Mouse (Mus musculus) embryonic facial prominence, embryonic 14.5 days (tissue): Measurements from ENCODE around the gene Rgs12. TPM values are rescaled to one million over a fixed set of nuclear protein-coding genes. Genes with fewer than 3 reads are reported as not detected.

ENCODE experiments used
- ATAC-seq: fragments of 200-750 bp; cut with Nextera tagmentation; 2 replicates; pipeline ENCODE4 v1.8.0; 2017; ENCODE audit warnings: low read depth, moderate number of reproducible peaks, moderate TSS enrichment
- DNase-seq: peaks from one replicate; pipeline ENCODE4 v3.0.0-alpha.2; 2015; ENCODE audit warnings: low spot score
- H3K27ac ChIP-seq: fragments of 300-500 bp; sonication (generic); replicated peaks from 2 replicates; pipeline ENCODE4 v1.5.1; 2014; ENCODE audit warnings: low read depth, mild to moderate bottlenecking, low read length, moderate library complexity
- H3K27me3 ChIP-seq: fragments of 300-500 bp; sonication (generic); replicated peaks from 2 replicates; pipeline ENCODE4 v1.6.1; 2014; ENCODE audit warnings: low read length; ENCODE audit not compliant: control insufficient read depth, insufficient read depth
- H3K36me3 ChIP-seq: fragments of 300-500 bp; sonication (generic); 2 replicates; pipeline ENCODE4 v1.6.1; 2014; ENCODE audit warnings: low read length, mixed read lengths; ENCODE audit not compliant: control insufficient read depth, insufficient read depth
- H3K4me1 ChIP-seq: fragments of 300-500 bp; sonication (generic); 2 replicates; pipeline ENCODE4 v1.6.1; 2014; ENCODE audit warnings: antibody characterized with exemption, low read length; ENCODE audit not compliant: control insufficient read depth, insufficient read depth
- H3K4me2 ChIP-seq: fragments of 300-500 bp; sonication (generic); 2 replicates; pipeline ENCODE4 v1.6.1; 2014; ENCODE audit warnings: low read depth, mild to moderate bottlenecking, low read length, moderate library complexity, mixed read lengths
- H3K4me3 ChIP-seq: fragments of 300-500 bp; sonication (generic); 2 replicates; pipeline ENCODE4 v1.5.1; 2014; ENCODE audit warnings: low read depth, mild to moderate bottlenecking, low read length
- H3K9ac ChIP-seq: fragments of 300-500 bp; sonication (generic); 2 replicates; pipeline ENCODE4 v1.6.1; 2014; ENCODE audit warnings: low read depth, mild to moderate bottlenecking, low read length, moderate library complexity, mixed read lengths
- H3K9me3 ChIP-seq: fragments of 300-500 bp; sonication (generic); 2 replicates; pipeline ENCODE4 v1.6.1; 2016; ENCODE audit warnings: low read length; ENCODE audit not compliant: control insufficient read depth
- WGBS: fragments of 180-500 bp; shearing (Covaris S2); extraction: QIAGEN DNeasy Blood & Tissue Kit; methylation state at CpG from one replicate; pipeline ENCODE4 v1.1.7; 2014; 5-methylcytosine and 5-hydroxymethylcytosine counted together
- polyA plus RNA-seq: library from polyadenylated mRNA; unstranded; fragments of >200 nt; fragmentation: Nextera tagmentation; extraction: Ambion mirVana; gene quantifications from 2 replicates; pipeline ENCODE4 v1.2.1, GENCODE M21; 2014

Rgs12 gene
- polyA plus RNA-seq, 1 experiment from 2014 or later, result 30.2 TPM

DNA sequence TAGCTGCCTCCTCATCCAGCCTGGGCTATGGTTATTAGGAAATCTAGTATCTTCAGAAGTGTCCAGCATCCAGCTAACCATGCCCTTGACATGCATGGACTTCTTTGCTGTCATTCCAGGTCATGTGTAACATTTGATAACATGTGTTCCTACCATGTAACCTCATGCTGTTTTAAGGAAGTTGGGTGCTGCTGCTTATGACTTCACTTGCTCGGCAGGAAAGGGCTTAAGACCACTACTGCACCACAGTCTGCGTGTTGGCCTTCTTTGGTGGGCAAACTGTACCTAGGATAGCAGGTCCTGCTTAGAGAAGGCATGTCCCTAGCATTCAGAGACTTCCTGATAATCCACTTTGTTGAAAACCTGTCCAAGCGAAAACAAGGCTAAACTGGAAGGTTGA, 51.9 kb downstream of the Rgs12 start:
- Histone ChIP-seq H3K9ac (no peak overlapping the region), H3K27me3 (no peaks in the 10 kb centered on the region), H3K9me3 (no peaks in the 10 kb centered on the region), H3K27ac (no peak overlapping the region), H3K4me3 (no peak overlapping the region), H3K4me2 (no peak overlapping the region), H3K4me1 (no peaks in the 10 kb centered on the region), H3K36me3 (no peaks in the 10 kb centered on the region; the same call in 1 of the 2 replicates)
- DNase-seq (no peak), ATAC-seq (no peak)
- WGBS, result 80% methylated on average over 3 of the region's 3 CpGs

DNA sequence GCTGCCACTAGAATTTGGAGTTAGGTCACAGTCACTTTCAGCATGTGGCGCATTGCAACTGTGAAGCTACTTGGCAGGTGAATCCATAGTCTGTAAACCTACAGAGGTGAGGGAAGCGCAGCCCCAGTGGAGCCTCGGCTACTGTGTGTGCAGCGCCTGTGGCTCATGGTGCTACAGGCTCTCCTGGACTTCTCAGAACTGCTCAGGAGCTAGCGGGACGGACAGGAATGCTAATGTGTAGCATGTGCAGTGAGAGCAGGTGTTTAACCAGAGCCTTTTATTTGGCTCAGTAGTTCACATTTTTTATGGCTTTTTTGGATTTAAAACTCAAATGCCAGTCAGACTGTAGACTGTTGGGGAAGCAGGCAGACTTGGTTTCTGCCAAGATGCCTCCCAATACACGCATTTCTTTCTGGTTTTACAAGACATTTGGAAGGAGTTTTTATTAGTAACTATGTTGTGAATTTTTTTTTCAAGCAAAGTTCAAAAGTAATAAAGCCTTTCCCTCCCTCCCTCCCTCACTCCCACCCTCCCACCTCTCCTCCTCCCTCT, 54.4 kb downstream of the Rgs12 start:
- H3K27me3 ChIP-seq, result no peaks in the 10 kb centered on the region
- H3K36me3 ChIP-seq, result peaks cover 3% of the 10 kb centered on the region; the same call in 1 of the 2 replicates
- 62% methylated on average over 7 of the region's 7 CpGs for WGBS
- H3K4me1 ChIP-seq, result no peaks in the 10 kb centered on the region
- ATAC-seq (no peak), DNase-seq (no peak)
- no peaks in the 10 kb centered on the region for H3K9me3 ChIP-seq
- no peak overlapping the region for H3K27ac ChIP-seq
- H3K4me2 ChIP-seq, result no peak overlapping the region
- no peak overlapping the region for H3K9ac ChIP-seq
- H3K4me3 ChIP-seq, result no peak overlapping the region

DNA sequence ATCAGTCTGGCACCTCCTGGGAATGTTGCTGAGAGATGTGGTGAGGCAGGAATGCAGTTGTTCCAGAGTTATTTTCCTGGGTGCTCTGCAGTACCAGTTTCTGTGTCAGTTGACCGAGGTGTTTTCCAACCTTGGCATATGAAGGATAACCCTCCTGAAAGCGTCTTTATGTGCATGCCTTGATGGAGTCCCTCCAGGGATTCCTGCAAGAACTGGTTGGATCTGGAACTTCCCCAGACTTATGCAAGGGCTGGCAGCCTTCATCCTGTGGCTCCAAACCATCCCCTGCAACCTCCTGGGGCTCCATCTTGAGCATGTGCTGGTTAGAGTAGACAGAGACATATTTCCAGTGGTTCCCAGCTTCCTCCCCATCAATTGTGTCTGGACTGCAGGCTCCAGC, 55.5 kb downstream of the Rgs12 start:
- ATAC-seq, result no peak
- Histone ChIP-seq H3K4me2 (no peak overlapping the region), H3K27me3 (no peaks in the 10 kb centered on the region), H3K27ac (no peak overlapping the region), H3K4me3 (no peak overlapping the region), H3K9me3 (no peaks in the 10 kb centered on the region), H3K9ac (no peak overlapping the region), H3K36me3 (peaks cover 3% of the 10 kb centered on the region; the same call in 1 of the 2 replicates), H3K4me1 (no peaks in the 10 kb centered on the region)
- no peak for DNase-seq
- 83% methylated on average over 2 of the region's 2 CpGs for WGBS

DNA sequence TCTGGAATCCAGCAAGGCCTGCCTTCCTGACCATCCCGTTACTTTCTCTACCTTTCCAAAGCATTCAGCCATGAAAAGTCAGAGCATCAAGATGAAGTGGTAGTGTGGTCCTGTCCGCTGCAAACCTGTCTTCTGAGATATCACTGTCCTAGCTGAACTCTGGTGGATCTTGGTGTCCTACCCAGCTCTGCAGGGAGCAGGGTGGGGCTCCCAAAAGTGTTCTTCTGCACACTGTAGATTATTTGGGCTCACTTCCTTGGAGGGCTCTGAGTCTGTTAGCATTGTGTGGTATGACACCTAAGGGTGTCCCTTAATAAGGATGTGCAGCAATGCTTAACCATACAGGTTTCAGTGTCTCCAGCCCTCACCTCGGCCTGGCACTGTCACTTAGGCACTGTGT, 56.4 kb downstream of the Rgs12 start:
- no peaks in the 10 kb centered on the region for H3K4me1 ChIP-seq
- DNase-seq (no peak), ATAC-seq (no peak)
- no peak overlapping the region for H3K4me3 ChIP-seq
- no peaks in the 10 kb centered on the region for H3K27me3 ChIP-seq
- no peaks in the 10 kb centered on the region for H3K9me3 ChIP-seq
- no peak overlapping the region for H3K9ac ChIP-seq
- peaks cover 3% of the 10 kb centered on the region; the same call in 1 of the 2 replicates for H3K36me3 ChIP-seq
- no peak overlapping the region for H3K4me2 ChIP-seq
- H3K27ac ChIP-seq, result no peak overlapping the region
- 92% methylated on average over 3 of the region's 3 CpGs for WGBS

DNA sequence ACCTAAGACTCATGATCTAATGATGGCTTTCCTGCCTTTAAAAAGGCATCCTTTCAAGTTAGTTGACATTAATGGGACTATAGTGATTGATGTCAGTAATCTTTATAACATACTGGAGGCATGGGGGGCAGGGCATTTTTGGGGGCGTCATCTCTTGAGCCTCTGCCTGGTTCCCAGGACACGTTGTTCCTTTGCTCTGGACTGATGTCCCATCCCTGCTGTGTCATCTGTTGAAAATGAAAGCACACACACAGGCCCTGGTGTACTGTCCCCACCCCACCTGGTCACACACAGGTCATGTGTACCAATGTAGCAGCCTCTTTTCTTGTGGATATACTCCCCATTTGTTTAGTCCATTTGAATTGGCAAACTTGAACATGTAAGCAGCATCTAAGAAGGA, 57.4 kb downstream of the Rgs12 start:
- Histone ChIP-seq H3K9me3 (no peaks in the 10 kb centered on the region), H3K4me1 (no peaks in the 10 kb centered on the region), H3K27ac (no peak overlapping the region), H3K27me3 (no peaks in the 10 kb centered on the region), H3K4me3 (no peak overlapping the region), H3K36me3 (0 out of 2 replicates have a peak, but pooled peaks cover 3% of the 10 kb centered on the region), H3K9ac (no peak overlapping the region), H3K4me2 (no peak overlapping the region)
- DNase-seq (no peak), ATAC-seq (no peak)
- WGBS, result 80% methylated on average over 2 of the region's 2 CpGs

DNA sequence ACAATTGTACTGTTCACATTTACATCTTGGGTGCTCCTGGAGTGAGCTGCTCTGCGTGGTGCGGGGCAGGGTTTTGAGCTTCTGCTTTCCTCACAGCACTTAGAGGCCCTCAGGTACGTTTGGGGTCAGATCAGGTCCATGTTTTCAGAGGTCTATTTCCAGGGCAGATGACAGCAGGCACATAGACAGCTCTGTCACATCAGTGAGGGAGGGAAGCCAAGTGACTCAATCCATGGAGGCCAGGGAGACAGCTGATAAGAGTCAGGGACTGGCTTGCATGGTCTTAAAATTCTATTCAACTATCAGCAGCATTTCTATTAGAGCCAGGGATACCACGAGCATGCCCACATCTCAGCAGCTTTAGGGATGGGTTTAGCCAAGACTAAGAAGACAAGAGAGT, 59.9 kb downstream of the Rgs12 start:
- no peaks in the 10 kb centered on the region for H3K9me3 ChIP-seq
- 0 out of 2 replicates have a peak, but pooled peaks cover 3% of the 10 kb centered on the region for H3K36me3 ChIP-seq
- H3K9ac ChIP-seq, result no peak overlapping the region
- no peak overlapping the region for H3K4me3 ChIP-seq
- ATAC-seq (no peak), DNase-seq (no peak)
- no peak overlapping the region for H3K27ac ChIP-seq
- no peaks in the 10 kb centered on the region for H3K27me3 ChIP-seq
- no peaks in the 10 kb centered on the region for H3K4me1 ChIP-seq
- H3K4me2 ChIP-seq, result no peak overlapping the region
- WGBS, result 94% methylated on average over 4 of the region's 4 CpGs

DNA sequence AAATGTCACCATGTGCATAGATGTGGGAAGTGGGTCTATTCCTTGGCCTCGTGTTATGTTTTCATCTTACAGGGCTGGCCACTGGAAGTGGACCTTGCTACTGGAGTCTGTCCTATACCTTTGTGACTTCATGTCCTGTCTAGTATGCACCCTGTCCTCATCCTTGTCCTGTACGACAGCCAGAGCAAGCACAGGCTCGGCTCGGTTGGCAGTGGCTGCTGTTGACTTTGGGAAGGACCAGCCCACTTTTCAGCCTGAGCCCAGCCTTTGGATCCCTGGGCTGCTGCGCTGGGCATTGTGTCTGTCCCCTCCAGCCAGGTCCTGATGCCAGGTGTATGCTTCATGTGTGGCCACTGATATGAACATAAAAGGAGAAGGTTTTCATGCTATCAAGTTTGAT, 61.4 kb downstream of the Rgs12 start:
- no peaks in the 10 kb centered on the region for H3K4me1 ChIP-seq
- H3K36me3 ChIP-seq, result 0 out of 2 replicates have a peak, but pooled peaks cover 3% of the 10 kb centered on the region
- 76% methylated on average over 5 of the region's 5 CpGs for WGBS
- no peak overlapping the region for H3K9ac ChIP-seq
- H3K9me3 ChIP-seq, result no peaks in the 10 kb centered on the region
- DNase-seq, result no peak
- no peak overlapping the region for H3K4me2 ChIP-seq
- no peak overlapping the region for H3K27ac ChIP-seq
- H3K27me3 ChIP-seq, result no peaks in the 10 kb centered on the region
- no peak for ATAC-seq
- no peak overlapping the region for H3K4me3 ChIP-seq

DNA sequence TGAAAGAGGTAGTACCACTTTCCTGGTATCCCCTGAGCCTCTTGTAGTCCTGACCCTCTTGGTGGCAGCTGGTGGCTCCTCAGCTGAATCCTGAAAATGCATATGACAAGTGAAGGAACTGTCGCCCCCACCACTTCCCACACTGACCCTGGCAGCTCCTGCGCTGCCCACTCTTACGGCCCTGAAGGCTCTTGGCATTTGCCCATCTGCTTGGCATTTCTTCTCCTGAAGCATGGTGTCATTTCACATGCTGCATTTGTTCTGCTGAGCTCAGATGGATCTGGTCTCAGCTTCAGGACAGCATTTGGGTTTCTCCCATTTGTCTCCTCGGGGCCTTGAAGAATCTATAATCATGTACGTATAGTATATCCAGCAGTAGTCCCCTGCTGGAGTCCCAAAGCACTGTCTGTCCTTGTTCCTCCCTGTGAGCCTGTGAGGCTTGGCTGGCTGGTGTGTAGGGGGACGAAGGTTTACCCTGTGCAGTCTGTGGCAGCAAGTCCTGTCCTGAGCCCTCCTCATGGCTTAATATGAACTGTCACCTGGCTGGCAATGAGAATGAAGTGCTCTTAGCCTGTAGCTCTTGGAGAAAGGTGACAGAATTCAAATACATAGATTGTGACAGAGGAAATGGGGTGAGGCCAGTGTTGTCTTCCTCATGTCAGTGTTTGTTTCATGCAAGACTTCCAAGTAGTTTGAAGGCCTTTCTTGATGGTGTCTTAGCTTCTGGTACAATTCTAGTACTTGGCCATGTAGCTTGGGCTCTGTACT, 62.1 kb downstream of the Rgs12 start:
- no peaks in the 10 kb centered on the region for H3K27me3 ChIP-seq
- H3K9me3 ChIP-seq, result no peaks in the 10 kb centered on the region
- H3K4me2 ChIP-seq, result no peak overlapping the region
- no peak overlapping the region for H3K27ac ChIP-seq
- ATAC-seq, result no peak
- WGBS, result 92% methylated on average over 6 of the region's 6 CpGs
- no peak overlapping the region for H3K4me3 ChIP-seq
- 0 out of 2 replicates have a peak, but pooled peaks cover 3% of the 10 kb centered on the region for H3K36me3 ChIP-seq
- no peaks in the 10 kb centered on the region for H3K4me1 ChIP-seq
- H3K9ac ChIP-seq, result no peak overlapping the region
- no peak for DNase-seq

DNA sequence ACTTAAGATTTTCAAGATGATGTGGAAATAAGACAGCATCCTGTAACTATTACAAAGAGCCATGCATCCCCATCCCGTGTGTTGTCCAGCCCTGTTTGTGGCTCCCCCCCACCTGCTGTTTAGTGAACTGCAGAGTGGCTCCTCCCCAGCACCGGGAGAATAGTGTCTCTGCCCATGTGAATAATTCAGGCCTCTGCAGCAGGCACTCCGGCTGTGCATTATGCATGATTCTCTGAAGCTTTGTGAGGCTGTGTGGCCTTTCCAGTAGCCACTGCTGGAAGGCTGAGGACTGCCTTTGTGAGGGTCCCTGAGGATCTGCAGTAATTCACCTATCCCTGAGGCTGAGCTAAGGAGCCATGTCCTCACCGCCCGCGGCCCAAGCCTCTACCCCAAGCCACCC, 64.8 kb downstream of the Rgs12 start:
- no peaks in the 10 kb centered on the region for H3K9me3 ChIP-seq
- H3K27ac ChIP-seq, result no peak overlapping the region
- no peaks in the 10 kb centered on the region for H3K4me1 ChIP-seq
- no peak overlapping the region for H3K9ac ChIP-seq
- H3K36me3 ChIP-seq, result no peaks in the 10 kb centered on the region
- 62% methylated on average over 3 of the region's 6 CpGs for WGBS
- no peak overlapping the region for H3K4me3 ChIP-seq
- no peaks in the 10 kb centered on the region for H3K27me3 ChIP-seq
- no peak for ATAC-seq
- no peak overlapping the region for H3K4me2 ChIP-seq
- no peak for DNase-seq
